Mouse (Mus musculus) cerebellum, adult 2 months (tissue): ENCODE data around the gene Lair1.

ENCODE experiments used
- CTCF ChIP-seq: fragments of 200-500 bp; IDR thresholded peaks from 2 replicates; pipeline ENCODE4 v1.5.1; 2011; ENCODE audit warnings: low read depth, mild to moderate bottlenecking, control low read depth, low read length, moderate library complexity, borderline replicate concordance; ENCODE audit not compliant: insufficient read depth
- POLR2A ChIP-seq: fragments of 200-500 bp; IDR thresholded peaks from 2 replicates; pipeline ENCODE4 v1.6.1; 2011; ENCODE audit warnings: low read length, control low read depth, borderline replicate concordance; ENCODE audit not compliant: insufficient read depth

GRCm38 (mm10) chr7:4026794-4027421, 36.1 kb downstream of the Lair1 start:
- no peak for TF ChIP-seq POLR2A
- TF ChIP-seq CTCF = 0 out of 2 replicates have a peak, but pooled peaks have one; percentile 9
